Mouse (Mus musculus): ENCODE data around the gene Sobp. TPM values are rescaled to one million over a fixed set of nuclear protein-coding genes. Genes with fewer than 3 reads are reported as not detected.

Sobp gene
- total RNA-seq, 1 experiment from 2014 or later, result 4.4 TPM

GRCm38 (mm10) chr10:43086888-43087287 is 87.4 kb downstream of the Sobp start:
- DNase-seq, result no peak

GRCm38 (mm10) chr10:43084087-43084366 is 90.3 kb downstream of the Sobp start:
- DNase-seq, result no peak

- DNase-seq, result no peak
Measured at GRCm38 (mm10) chr10:43083288-43084086, 90.8 kb downstream of the Sobp start.

DNA sequence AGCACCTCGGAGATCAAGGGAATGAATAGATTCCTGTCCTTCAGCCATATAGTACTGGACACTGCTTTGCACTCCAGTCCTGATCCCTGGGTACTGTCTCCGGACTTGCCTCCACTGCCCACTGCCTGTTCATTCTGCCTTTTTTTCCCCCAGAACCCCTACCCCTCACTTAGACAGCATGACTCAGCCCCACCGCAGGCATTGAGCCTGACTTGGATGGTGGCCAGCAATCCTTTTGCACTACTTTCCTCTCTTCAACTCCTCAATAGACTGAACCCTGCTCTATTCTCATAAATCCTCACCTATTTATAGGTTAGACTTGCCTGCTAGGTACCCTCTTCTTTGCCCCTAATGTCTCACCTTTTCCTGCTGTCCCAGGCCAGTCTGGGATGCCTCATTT is 93.0 kb downstream of the Sobp start:
- DNase-seq, result peak; percentile 54

DNA sequence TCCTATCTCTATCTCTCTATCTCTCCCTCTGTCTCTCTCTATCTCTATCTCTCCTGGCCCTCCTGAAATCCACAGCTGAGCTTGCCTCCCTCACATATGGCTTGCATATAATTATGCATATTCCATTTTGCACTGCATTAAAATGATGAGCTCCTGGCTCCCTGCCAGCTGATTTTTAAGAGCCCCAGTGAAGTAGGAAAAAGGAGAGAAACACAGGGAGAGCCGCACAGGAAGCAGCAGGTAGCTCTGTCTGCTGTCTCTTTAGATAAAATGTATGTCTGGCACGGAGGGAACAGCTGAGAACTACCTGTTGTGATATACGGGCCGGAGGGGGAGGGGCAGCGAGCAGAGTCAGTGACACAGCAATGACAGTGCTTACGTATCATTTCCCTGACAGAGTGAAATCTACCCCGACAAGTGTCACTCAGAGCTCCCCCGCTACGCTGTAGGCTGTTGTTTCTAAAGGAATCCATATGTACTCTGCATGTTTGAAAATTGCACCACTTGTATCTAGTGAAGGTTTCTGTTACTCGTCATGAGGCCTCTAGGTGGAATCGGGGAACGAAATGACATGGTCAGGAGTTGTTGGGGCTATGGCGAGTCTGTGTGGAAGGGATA is 98.7 kb downstream of the Sobp start:
- DNase-seq, result no peak

- no peak for DNase-seq
Measured at GRCm38 (mm10) chr10:43073281-43073680, 101.0 kb downstream of the Sobp start.

DNA sequence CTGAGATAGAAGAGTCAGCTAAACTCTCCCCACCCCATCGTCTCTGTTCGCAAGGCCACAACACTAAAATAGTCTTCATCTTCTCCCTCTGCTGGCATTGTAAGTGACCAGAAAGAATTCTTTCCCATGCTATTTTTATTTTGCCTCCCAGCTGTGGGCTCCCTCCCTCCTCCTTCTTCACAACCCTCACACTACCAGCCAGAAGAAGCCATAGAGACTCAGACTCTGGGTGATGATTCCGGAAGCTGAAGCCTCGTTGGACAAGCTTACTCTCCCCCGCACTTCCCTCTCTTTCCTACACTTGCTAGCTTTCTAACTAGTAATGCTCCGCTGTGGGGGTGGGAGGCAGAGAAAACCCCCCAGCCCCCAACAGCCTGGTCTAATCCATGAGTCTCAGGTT is 103.4 kb downstream of the Sobp start:
- no peak for DNase-seq

DNA sequence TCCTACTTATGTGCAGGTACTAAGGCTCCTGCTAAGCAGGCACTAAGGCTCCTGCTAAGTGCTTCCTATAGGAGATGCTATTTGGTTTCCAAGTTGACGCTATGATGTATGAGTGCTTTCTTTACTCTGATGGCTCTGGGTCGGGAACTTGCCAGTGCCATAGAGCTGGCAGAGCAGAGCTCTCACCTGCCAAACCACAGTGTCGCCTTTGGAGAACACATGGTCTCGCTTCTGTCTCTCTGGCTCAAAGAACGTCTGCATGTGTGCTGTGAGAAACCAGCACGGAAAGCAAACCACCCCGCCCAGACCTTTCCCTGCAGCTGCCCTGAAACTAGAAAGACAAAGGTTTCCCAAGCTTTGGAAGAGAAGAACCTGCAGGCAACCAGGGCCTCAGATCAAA is 109.0 kb downstream of the Sobp start:
- DNase-seq, result no peak

DNA sequence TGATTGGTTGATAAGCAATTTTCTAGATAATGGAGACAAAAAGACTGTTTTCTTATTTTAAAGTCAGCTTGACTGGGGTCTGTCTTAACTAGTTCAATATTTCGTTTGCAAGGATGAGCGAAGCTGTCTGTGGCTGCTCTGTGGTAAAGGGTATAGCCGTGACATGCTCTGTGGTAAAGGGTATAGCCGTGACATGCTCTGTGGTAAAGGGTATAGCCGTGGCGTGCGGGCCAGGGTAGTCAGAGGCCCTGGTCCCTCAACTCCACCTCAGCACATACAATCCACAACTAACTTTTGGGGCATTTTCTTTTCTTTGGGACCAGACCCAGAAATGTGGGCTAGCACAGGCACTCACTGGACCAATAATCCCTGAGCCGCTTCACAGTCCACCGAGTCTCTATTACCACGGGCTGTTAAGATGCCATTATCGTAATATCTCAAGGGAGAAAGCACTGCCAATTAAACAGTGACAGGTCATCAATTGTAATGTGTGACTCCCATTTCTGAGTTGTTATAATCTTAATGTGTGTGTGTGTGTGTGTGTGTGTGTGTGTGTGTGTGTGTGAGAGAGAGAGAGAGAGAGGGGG is 112.7 kb downstream of the Sobp start:
- no peak for DNase-seq

GRCm38 (mm10) chr10:43055405-43055804 is 118.9 kb downstream of the Sobp start:
- no peak for DNase-seq

DNA sequence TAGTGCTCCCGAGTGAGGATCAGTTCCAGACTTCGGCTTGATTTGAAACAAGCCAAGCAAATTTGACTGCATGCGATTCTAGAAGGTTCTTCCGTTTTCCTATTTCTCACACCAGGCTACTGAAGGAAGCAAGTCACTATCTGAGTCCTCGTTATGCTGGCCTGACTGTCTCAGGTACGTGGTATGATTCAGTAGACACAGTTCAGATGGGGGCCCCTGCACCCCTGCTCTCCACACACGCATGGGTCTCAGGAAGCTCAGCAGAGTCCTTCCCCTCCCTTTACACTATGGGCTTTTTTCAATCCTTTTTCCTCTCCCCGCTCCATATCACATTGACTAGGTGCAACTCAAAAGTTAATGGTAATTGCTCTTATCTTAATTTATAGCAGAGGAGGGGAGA is 119.6 kb downstream of the Sobp start:
- no peak for DNase-seq

DNA sequence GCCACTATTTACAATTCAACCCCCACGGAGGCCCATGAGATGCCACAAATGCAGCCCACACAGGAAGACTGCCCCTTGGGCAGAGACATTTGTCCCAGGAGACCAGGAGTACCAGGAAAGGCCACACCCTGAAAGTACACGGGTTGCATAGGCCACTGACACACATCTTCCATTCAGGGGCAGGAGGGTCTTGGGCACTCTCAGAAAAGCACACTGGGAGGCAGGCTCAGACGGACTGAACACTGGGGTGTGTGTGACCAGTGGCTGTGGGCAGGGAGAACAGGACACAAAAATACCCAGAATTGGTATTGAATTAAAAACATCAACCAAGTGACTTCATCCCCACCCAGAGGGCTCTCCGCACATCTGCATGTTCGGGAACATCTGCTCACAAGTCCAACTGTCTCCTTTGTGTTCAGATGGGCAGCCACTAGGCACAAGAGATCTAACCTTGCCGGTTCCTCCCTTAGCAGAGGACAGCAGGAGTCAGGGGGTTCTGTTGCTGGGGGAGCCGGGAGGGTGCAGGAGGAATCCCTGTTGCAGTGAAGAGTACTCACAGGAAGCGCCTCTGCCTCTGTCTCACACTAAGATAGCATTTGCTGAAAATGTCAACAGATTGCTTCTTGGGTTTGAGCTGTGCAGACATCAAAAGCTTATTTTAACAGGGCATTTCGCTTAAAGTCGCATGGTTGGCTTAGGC is 120.3 kb downstream of the Sobp start:
- no peak for DNase-seq

DNA sequence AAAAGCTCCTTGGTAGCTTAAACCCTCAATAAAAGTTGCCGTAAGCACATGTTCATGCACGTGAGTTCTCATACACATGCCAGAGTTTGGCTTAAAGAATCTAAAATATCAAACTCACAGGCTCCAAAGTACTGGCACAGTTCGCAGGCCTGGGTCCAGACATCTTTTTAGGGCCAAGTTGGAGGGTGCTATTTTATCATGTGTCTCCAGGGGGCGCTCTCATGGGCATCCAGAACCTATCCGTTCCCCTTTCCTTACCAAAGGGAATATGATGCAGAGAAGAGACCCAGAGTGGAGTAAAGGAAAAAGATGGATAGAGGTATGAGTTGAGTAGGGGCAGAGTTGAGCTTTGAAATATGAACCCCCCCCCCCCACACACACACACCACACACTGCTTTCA is 121.9 kb downstream of the Sobp start:
- DNase-seq, result peak; percentile 24

DNA sequence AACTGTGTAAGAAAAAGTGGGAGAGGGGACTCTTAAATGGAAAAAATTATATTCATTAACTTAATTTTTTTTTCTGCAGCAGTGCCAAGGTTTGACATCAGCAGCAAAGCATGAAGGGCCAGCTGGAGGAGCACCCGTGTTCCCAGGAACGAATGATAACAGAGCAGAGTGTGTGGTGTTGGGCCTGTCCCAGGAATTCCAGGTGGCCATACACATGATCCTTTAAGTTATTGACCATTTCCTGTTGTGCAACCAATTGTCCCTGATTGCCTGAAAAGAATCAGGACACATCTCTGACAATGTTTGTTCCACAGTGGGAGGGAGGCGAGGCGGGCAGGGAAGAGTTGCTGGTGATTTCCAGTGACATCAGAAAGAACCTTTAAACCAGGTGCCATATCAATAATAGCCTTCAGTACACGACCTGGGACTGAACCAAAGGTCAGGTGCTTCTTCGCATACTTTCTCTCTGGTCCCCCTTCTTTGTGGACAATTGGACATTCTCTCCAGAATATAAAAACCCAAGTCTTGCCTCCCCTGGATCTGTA is 126.5 kb downstream of the Sobp start:
- DNase-seq, result no peak

DNA sequence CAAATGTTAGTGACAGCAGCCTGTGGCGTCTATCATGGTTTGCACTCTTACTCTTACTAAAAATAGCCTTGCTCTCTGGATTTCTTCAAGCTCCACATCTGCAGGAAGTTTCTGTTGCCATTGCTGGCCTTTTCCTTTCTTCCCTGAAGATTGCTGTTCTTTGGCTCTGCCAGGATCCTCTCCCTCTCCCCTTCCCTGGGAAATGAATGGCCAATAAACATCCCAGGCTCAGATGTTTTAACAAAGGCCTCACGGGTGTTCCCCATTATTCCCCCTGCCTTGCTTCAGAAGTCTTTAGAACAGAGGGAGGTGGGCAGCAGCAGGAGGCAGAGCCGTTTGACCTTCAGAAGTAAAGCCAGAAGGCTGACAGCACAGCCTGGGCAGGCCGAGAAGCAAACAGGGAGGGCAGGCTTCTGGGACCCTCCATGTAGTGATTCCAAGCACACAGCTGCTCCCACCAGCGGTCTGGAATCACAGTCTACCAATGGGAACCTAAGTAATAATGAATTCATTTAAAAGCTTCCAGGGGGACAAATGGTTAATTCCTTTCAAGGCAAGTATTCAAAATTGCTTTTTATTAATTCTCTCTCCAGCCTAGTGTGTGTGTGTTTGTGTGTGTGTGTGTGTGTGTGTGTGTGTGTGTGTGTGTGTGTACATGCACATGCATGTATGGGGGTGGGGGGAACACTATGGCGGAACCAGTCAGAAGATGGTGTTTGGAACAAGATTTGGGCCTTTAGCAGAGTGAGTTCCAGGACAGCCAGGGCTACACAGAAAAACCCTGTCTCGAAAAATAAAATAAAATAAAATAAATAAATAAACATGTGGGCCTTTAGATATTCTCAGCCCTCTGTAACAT is 130.8 kb downstream of the Sobp start:
- no peak for DNase-seq

DNA sequence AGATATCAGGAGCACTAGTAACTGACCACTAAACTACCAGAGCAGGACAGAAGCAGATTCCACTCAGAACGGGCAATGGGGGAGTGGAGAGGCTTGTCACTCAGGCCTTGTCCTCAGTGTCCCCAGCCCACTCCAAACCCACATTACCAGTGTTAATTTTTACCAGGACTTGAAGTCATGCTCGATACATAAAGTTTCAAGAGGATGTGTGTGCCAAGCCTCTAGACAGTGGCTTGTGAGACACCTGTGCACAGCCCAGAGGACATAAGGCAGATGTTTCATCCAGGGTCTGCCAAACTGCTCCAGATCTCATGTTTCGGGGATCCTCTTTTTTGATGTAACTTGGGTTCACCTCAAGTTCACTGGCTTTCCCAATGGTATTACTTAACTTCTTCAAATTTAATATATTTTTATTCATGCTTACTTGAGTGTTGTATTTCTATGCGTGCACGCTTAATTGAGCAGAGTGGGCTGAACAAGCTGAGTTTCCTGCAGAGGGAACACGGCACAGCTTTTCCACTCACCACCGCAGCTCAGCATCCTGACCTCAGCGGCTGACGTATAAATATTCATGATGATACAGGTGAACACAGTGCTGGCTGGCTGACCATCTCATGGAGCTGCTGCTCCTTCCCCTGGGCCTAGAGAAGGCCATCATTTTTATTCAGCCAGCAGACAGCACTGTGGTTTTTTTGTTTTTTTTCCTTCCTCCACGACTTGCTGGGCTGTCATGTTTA is 131.6 kb downstream of the Sobp start:
- DNase-seq, result no peak

DNA sequence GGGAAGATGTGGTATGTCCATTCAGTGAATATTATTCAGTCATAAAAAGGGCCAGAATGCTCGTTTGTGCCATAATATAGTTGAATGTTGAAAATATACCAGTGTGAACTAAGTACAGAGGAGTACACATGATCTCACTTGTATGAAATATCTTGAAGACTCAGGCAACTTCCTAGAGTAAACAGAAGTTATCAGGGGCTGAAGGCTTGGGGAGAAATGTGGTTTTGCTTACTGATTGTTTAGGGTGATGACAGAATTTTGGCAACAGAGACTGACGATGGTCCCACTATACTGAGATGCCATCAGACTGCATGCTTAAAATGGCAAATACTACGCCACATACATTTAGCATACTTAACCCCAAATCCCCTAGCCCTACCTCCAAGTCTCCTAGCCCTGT is 132.5 kb downstream of the Sobp start:
- DNase-seq, result no peak

GRCm38 (mm10) chr10:43037455-43037793 is 136.9 kb downstream of the Sobp start:
- no peak for DNase-seq

GRCm38 (mm10) chr10:43036646-43037454 is 137.5 kb downstream of the Sobp start:
- DNase-seq, result no peak

GRCm38 (mm10) chr10:43035579-43035978 is 138.8 kb downstream of the Sobp start:
- peak; percentile 89 for DNase-seq

GRCm38 (mm10) chr10:43034811-43035210 is 139.5 kb downstream of the Sobp start:
- peak; percentile 71 for DNase-seq
